Comparison of ENCODE assay signal across 21 mouse cellular contexts in genomic region chr17:25775318-25776062, GRCm38 (mm10). TPM values are rescaled to one million over a fixed set of nuclear protein-coding genes. Genes with fewer than 3 reads are reported as not detected.
DNase-seq lines count a peak whose midpoint lies in the region; ATAC-seq and TF ChIP-seq lines count a peak whose summit lies in the region.
"Had no signal": no experiment of that assay in that cellular context is flagged by ENCODE, and none has a peak within 500 bp of the region (broad histone marks: within the 10 kb centered on the region; RNA-seq: fewer than 3 reads in every experiment).

No protein-coding gene starts in this region.

- H3K9me3 ChIP-seq in midbrain, embryonic 10.5 days (replicated peaks): no peaks in the 10 kb centered on the region
- H3K9me3 ChIP-seq in midbrain, postnatal 0 days (ENCODE audit: low read length): no peaks in the 10 kb centered on the region
- H3K9me3 ChIP-seq: hindbrain, embryonic 13.5 days; intestine, embryonic 15.5 days; midbrain, embryonic 12.5 days had no signal

- 82% methylated on average over 10 of the region's 10 CpGs for WGBS in midbrain, embryonic 10.5 days
- WGBS in midbrain, postnatal 0 days: 81% methylated on average over 10 of the region's 10 CpGs

- H3K36me3 ChIP-seq in midbrain, embryonic 10.5 days: peaks cover 26% of the 10 kb centered on the region
- H3K36me3 ChIP-seq in midbrain, postnatal 0 days (ENCODE audit: insufficient read depth, low read length): peaks cover 11% of the 10 kb centered on the region; the same call in 1 of the 2 replicates

- ATAC-seq in midbrain, postnatal 0 days (ENCODE audit: low FRiP score): no peak
- ATAC-seq: intestine, embryonic 15.5 days; Patski had no signal

- no peak overlapping the region for H3K9ac ChIP-seq in midbrain, postnatal 0 days (replicated peaks; ENCODE audit: low read length, poor library complexity, severe bottlenecking)
- H3K9ac ChIP-seq: midbrain, embryonic 12.5 days had no signal

- H3K27ac ChIP-seq in midbrain, embryonic 10.5 days (replicated peaks): no peak overlapping the region
- H3K27ac ChIP-seq in midbrain, postnatal 0 days (ENCODE audit: low read depth, low read length): no peak overlapping the region
- H3K27ac ChIP-seq: hindbrain, embryonic 13.5 days; intestine, embryonic 15.5 days; midbrain, embryonic 12.5 days had no signal

- 0 out of 2 replicates have a peak overlapping the region, but pooled peaks have one; percentile 81 for H3K4me3 ChIP-seq in midbrain, embryonic 10.5 days
- no peak overlapping the region for H3K4me3 ChIP-seq in midbrain, postnatal 0 days (ENCODE audit: low read depth, low read length)
- H3K4me3 ChIP-seq: intestine, embryonic 15.5 days; midbrain, embryonic 12.5 days had no signal

- peak; percentile 24 for DNase-seq in cerebellum, adult 9-10 months
- no peak for DNase-seq in cerebellum, postnatal 36 days
- DNase-seq in midbrain, embryonic 10.5 days (ENCODE audit: low spot score): no peak
- DNase-seq in midbrain, postnatal 0 days (ENCODE audit: low spot score): no peak
- DNase-seq in kidney, adult 8-10 months: peak; percentile 56 to 60
- DNase-seq in kidney, postnatal 36 days: peak; percentile 53 to 67
- no peak for DNase-seq in frontal cortex, postnatal 25 days (ENCODE audit: low spot score in 2 of 2)
- no peak for DNase-seq in adipocyte (ENCODE audit: low spot score)
- DNase-seq: adrenal gland, postnatal 36 days; B cell, adult 2 months; gastrocnemius, postnatal 14 days; heart, postnatal 10 days; right cerebral cortex, adult 18-20 months; thymus, adult 2 months had no signal

- H3K4me1 ChIP-seq in midbrain, embryonic 10.5 days: peaks cover 24% of the 10 kb centered on the region
- peaks cover 7% of the 10 kb centered on the region for H3K4me1 ChIP-seq in midbrain, postnatal 0 days (ENCODE audit: insufficient read depth, low read length)

- no peak for TF ChIP-seq CTCF in midbrain, postnatal 0 days (IDR thresholded peaks at IDR 0.05)

- no peak overlapping the region for H3K4me2 ChIP-seq in midbrain, postnatal 0 days (ENCODE audit: low read depth, low read length, poor library complexity, severe bottlenecking)

- H3K27me3 ChIP-seq in midbrain, embryonic 10.5 days (ENCODE audit: low read depth, poor library complexity, severe bottlenecking): no peaks in the 10 kb centered on the region
- no peaks in the 10 kb centered on the region for H3K27me3 ChIP-seq in midbrain, postnatal 0 days (ENCODE audit: insufficient read depth, low read length)
- H3K27me3 ChIP-seq: hindbrain, embryonic 13.5 days; intestine, embryonic 15.5 days; Patski had no signal

RNA-seq across cellular contexts. Expression of gene Narfl, which starts 1.9 kb away (rescaled TPM):
- 28.1 and 29.5 TPM in 2 replicates for polyA plus RNA-seq in midbrain, embryonic 10.5 days (2016; fragmentation: Nextera tagmentation; extraction: Ambion mirVana)
- 25.2 and 27.3 TPM in 2 replicates for total RNA-seq in midbrain, postnatal 0 days (2014; rRNA removed)
- polyA plus RNA-seq in midbrain, postnatal 0 days (2015; fragmentation: Nextera tagmentation; extraction: Ambion mirVana): 25.1 and 27.2 TPM in 2 replicates

RNA-seq across cellular contexts. Expression of gene Haghl, which starts 10.0 kb away (rescaled TPM):
- 75.8 and 103 TPM in 2 replicates for polyA plus RNA-seq in midbrain, embryonic 10.5 days (2016; fragmentation: Nextera tagmentation; extraction: Ambion mirVana)
- total RNA-seq in midbrain, postnatal 0 days (2014; rRNA removed): 149 and 156 TPM in 2 replicates
- 206 and 228 TPM in 2 replicates for polyA plus RNA-seq in midbrain, postnatal 0 days (2015; fragmentation: Nextera tagmentation; extraction: Ambion mirVana)

RNA-seq across cellular contexts. Expression of gene Ccdc78, which starts 10.9 kb away (rescaled TPM):
- polyA plus RNA-seq in midbrain, embryonic 10.5 days (2016; fragmentation: Nextera tagmentation; extraction: Ambion mirVana): 0.79 and 1.2 TPM in 2 replicates
- 0.44 TPM in 1 of 2 replicates, not detected in the other for total RNA-seq in midbrain, postnatal 0 days (2014; rRNA removed)
- 0.39 and 0.65 TPM in 2 replicates for polyA plus RNA-seq in midbrain, postnatal 0 days (2015; fragmentation: Nextera tagmentation; extraction: Ambion mirVana)
- total RNA-seq: adrenal gland, postnatal 36 days; gastrocnemius, postnatal 14 days had no signal

RNA-seq across cellular contexts. Expression of gene Fam173a, which starts 17.2 kb away (rescaled TPM):
- polyA plus RNA-seq in midbrain, embryonic 10.5 days (2016; fragmentation: Nextera tagmentation; extraction: Ambion mirVana): 71.8 and 88.0 TPM in 2 replicates
- 65.8 and 74.2 TPM in 2 replicates for total RNA-seq in midbrain, postnatal 0 days (2014; rRNA removed)
- 106 and 116 TPM in 2 replicates for polyA plus RNA-seq in midbrain, postnatal 0 days (2015; fragmentation: Nextera tagmentation; extraction: Ambion mirVana)

RNA-seq across cellular contexts. Expression of gene AC134908.4, which starts 20.0 kb away (rescaled TPM):
- polyA plus RNA-seq in midbrain, embryonic 10.5 days (2016; fragmentation: Nextera tagmentation; extraction: Ambion mirVana): 2.9 TPM in 1 of 2 replicates, not detected in the other
- total RNA-seq in midbrain, postnatal 0 days (2014; rRNA removed): not detected in 2 replicates
- polyA plus RNA-seq in midbrain, postnatal 0 days (2015; fragmentation: Nextera tagmentation; extraction: Ambion mirVana): 0.89 TPM in 1 of 2 replicates, not detected in the other
- total RNA-seq: adrenal gland, postnatal 36 days; gastrocnemius, postnatal 14 days; heart, postnatal 10 days had no signal
- polyA plus RNA-seq: embryonic facial prominence, embryonic 14.5 days; intestine, embryonic 15.5 days; liver, embryonic 16.5 days; midbrain, embryonic 12.5 days; stomach, embryonic 14.5 days had no signal

Comparison
In these comparisons a context has a peak if more than half of its experiments do, and no peak if none do; other contexts are left out.
1. DNase-seq: peak in cerebellum, adult 9-10 months (single experiment), kidney, adult 8-10 months (2 of 2) and kidney, postnatal 36 days (2 of 2); none in cerebellum, postnatal 36 days (0 of 2), midbrain, embryonic 10.5 days (single experiment), midbrain, postnatal 0 days (single experiment), frontal cortex, postnatal 25 days (0 of 2) and adipocyte (single experiment).